Mouse (Mus musculus) gastrocnemius, adult 2 months (tissue): ENCODE measurements around the gene Dnajb8. TPM values are rescaled to one million over a fixed set of nuclear protein-coding genes. Genes with fewer than 3 reads are reported as not detected.
A peak's percentile ranks its signal among the peaks of the same experiment; 100 is the strongest.

Source experiments
- DNase-seq: peaks from one replicate; pipeline ENCODE4 v3.0.0; 2022
- H3K27ac ChIP-seq: fragments of 200-600 bp; 2 replicates; pipeline ENCODE4 v1.8.1; 2022; ENCODE audit warnings: mild to moderate bottlenecking
- H3K4me3 ChIP-seq: fragments of 200-600 bp; 2 replicates; pipeline ENCODE4 v1.8.1; 2022; ENCODE audit warnings: mild to moderate bottlenecking, moderate library complexity
- CTCF ChIP-seq: fragments of 200-600 bp; IDR thresholded peaks from 2 replicates; pipeline ENCODE4 v1.8.1; 2022; ENCODE audit warnings: antibody characterized with exemption, mild to moderate bottlenecking, moderate library complexity
- intact Hi-C: fragments of 180-260 bp; cut with DNase I; formaldehyde crosslinking; loops from one replicate; pipeline ENCODE4 v1.15.1; 2025
- long read RNA-seq, 2 experiments: library from polyadenylated mRNA; stranded (forward); transcript quantifications; one replicate each; pipeline ENCODE4 v2.0.0; 2021
- total RNA-seq, 2 experiments: library from RNA; stranded (reverse); gene quantifications; 2 replicates each; pipeline ENCODE4 v1.2.3; 2021

Dnajb8 gene
- not detected for total RNA-seq
- long read RNA-seq, experiment 1 = 0 reads
- long read RNA-seq, experiment 2 = 0 reads

- Histone ChIP-seq H3K27ac (no peak within 1 kb of the TSS), H3K4me3 (no peak within 1 kb of the TSS)
- intact Hi-C loops = loop anchor here (2.0 kb wide), 1 partner anchor 13 kb away; no protein-coding TSS in a partner anchor
- TF ChIP-seq CTCF = no peak
- no peak for DNase-seq
These were observed at the start of gene Dnajb8 for GRCm38 (mm10) chr6:88221968-88222367. Dnajb8 (plus strand) TSS chr6:88222268.

- intact Hi-C loops = no loop called here
- Histone ChIP-seq H3K4me3 (no peak overlapping the region), H3K27ac (no peak overlapping the region)
- no peak for DNase-seq
- TF ChIP-seq CTCF = no peak
These were observed 47.9 kb upstream of the Dnajb8 start for GRCm38 (mm10) chr6:88174191-88174590.

- DNase-seq = no peak
- no peak overlapping the region for H3K27ac ChIP-seq
- H3K4me3 ChIP-seq = no peak overlapping the region
- no peak for TF ChIP-seq CTCF
- intact Hi-C loops = no loop called here
These were observed 47.4 kb upstream of the Dnajb8 start for GRCm38 (mm10) chr6:88174676-88175075.

GRCm38 (mm10) chr6:88184671-88185070 is 37.4 kb upstream of the Dnajb8 start:
- no peak for DNase-seq
- no peak for TF ChIP-seq CTCF
- H3K27ac ChIP-seq = no peak overlapping the region
- intact Hi-C loops = no loop called here
- no peak overlapping the region for H3K4me3 ChIP-seq

- intact Hi-C loops = loop anchor here (2.0 kb wide), 1 partner anchor 135 kb away; no protein-coding TSS in a partner anchor
- TF ChIP-seq CTCF = no peak
- DNase-seq = no peak
These were observed 33.9 kb upstream of the Dnajb8 start for GRCm38 (mm10) chr6:88188148-88188547.

GRCm38 (mm10) chr6:88189312-88190042 is 32.6 kb upstream of the Dnajb8 start:
- TF ChIP-seq CTCF = peak; percentile 100
- DNase-seq = peak; percentile 74
- intact Hi-C loops = loop anchor here (1.0 to 5.0 kb wide), 4 partner anchors 53 to 313 kb away; no protein-coding TSS in a partner anchor
- H3K4me3 ChIP-seq = peak overlapping the region; percentile 84
- no peak overlapping the region for H3K27ac ChIP-seq

More at GRCm38 (mm10) chr6:88188148-88188547, 33.9 kb upstream of the Dnajb8 start:
- Histone ChIP-seq H3K27ac (no peak overlapping the region), H3K4me3 (no peak overlapping the region)

- DNase-seq = no peak
- intact Hi-C loops = loop anchor here (5.0 kb wide), 2 partner anchors 242 to 312 kb away; no protein-coding TSS in a partner anchor
- no peak overlapping the region for H3K27ac ChIP-seq
- TF ChIP-seq CTCF = no peak
- H3K4me3 ChIP-seq = peak overlapping the region; percentile 84
These were observed 32.1 kb upstream of the Dnajb8 start for GRCm38 (mm10) chr6:88190043-88190309.

GRCm38 (mm10) chr6:88190310-88191023 is 31.6 kb upstream of the Dnajb8 start:
- DNase-seq = no peak
- Histone ChIP-seq H3K27ac (no peak overlapping the region), H3K4me3 (no peak overlapping the region)
- no peak for TF ChIP-seq CTCF
- intact Hi-C loops = loop anchor here (5.0 kb wide), 2 partner anchors 242 to 312 kb away; no protein-coding TSS in a partner anchor

GRCm38 (mm10) chr6:88191024-88191365 is 31.1 kb upstream of the Dnajb8 start:
- TF ChIP-seq CTCF = no peak
- intact Hi-C loops = loop anchor here (5.0 kb wide), 2 partner anchors 241 to 311 kb away; no protein-coding TSS in a partner anchor
- Histone ChIP-seq H3K4me3 (no peak overlapping the region), H3K27ac (no peak overlapping the region)
- DNase-seq = no peak

- TF ChIP-seq CTCF = no peak
- no peak overlapping the region for H3K27ac ChIP-seq
- no peak for DNase-seq
- no peak overlapping the region for H3K4me3 ChIP-seq
- intact Hi-C loops = loop anchor here (5.0 kb wide), 2 partner anchors 241 to 311 kb away; no protein-coding TSS in a partner anchor
These were observed 30.5 kb upstream of the Dnajb8 start for GRCm38 (mm10) chr6:88191411-88192070.

- no peak overlapping the region for H3K27ac ChIP-seq
- intact Hi-C loops = loop anchor here (5.0 kb wide), 2 partner anchors 240 to 310 kb away; no protein-coding TSS in a partner anchor
- no peak for DNase-seq
- no peak for TF ChIP-seq CTCF
- H3K4me3 ChIP-seq = no peak overlapping the region
These were observed 29.3 kb upstream of the Dnajb8 start for GRCm38 (mm10) chr6:88192756-88193155.

- H3K27ac ChIP-seq = peak within 1 kb of the TSS; percentile 48
- TF ChIP-seq CTCF = peak; percentile 57
- peak within 1 kb of the TSS; percentile 72 for H3K4me3 ChIP-seq
- intact Hi-C loops = loop anchor here (5.0 kb wide), 2 partner anchors 239 to 309 kb away; no protein-coding TSS in a partner anchor
- peak; percentile 70 for DNase-seq
These were observed 28.5 kb upstream of the Dnajb8 start, which contains the start of gene Gata2 for GRCm38 (mm10) chr6:88193433-88194052. Gata2 (plus strand) TSS chr6:88193891.
